In the genomic region with DNA sequence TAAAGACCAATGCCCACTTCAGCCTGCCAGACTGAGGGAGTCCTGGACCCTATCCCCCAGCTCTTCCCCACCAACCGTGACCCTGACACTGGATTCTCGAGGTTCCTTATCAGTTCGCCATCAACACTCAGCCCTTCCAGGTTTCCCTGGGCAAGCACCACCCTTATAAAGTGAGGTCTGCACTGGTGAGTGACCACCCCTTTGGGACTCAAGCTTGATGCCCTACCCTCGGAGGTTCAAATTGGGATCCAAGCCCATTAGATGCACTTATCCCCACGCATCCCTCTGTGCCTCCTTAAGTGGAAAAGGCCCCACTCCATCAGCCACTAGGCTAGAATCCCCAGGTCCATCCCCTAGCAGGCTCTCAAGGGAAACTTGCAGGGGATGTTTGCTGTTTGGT, we compare ENCODE assay signal across 8 mouse cellular contexts. TPM values are rescaled to one million over a fixed set of nuclear protein-coding genes. Genes with fewer than 3 reads are reported as not detected.
DNase-seq lines count a peak whose midpoint lies in the region; ATAC-seq and TF ChIP-seq lines count a peak whose summit lies in the region.

No protein-coding gene starts in this region.

- peak overlapping the region; percentile 41; the same call in 1 of the 2 replicates for H3K27ac ChIP-seq in left cerebral cortex, adult 2 months
- no peak overlapping the region for H3K27ac ChIP-seq in embryonic facial prominence, embryonic 14.5 days (replicated peaks; ENCODE audit: low read depth, low read length)
- peak overlapping the region; percentile 91; the same call in 1 of the 2 replicates for H3K27ac ChIP-seq in hindbrain, postnatal 0 days
- H3K27ac ChIP-seq in midbrain, embryonic 16.5 days (ENCODE audit: low read length): no peak overlapping the region

- intact Hi-C loops in left cerebral cortex, adult 2 months (cut with DNase I): no loop called here

- no peaks in the 10 kb centered on the region for H3K36me3 ChIP-seq in embryonic facial prominence, embryonic 14.5 days (ENCODE audit: control insufficient read depth, insufficient read depth, low read length)
- H3K36me3 ChIP-seq in hindbrain, postnatal 0 days (ENCODE audit: insufficient read depth, low read length): no peaks in the 10 kb centered on the region
- H3K36me3 ChIP-seq in midbrain, embryonic 16.5 days (ENCODE audit: control insufficient read depth, insufficient read depth, low read length): no peaks in the 10 kb centered on the region

- ATAC-seq in embryonic facial prominence, embryonic 14.5 days (ENCODE audit: low read depth): no peak
- no peak for ATAC-seq in hindbrain, postnatal 0 days
- no peak for ATAC-seq in midbrain, embryonic 16.5 days

- H3K4me2 ChIP-seq in embryonic facial prominence, embryonic 14.5 days (ENCODE audit: low read depth, low read length): peak overlapping the region; percentile 67
- H3K4me2 ChIP-seq in hindbrain, postnatal 0 days (ENCODE audit: low read depth, low read length): peak overlapping the region; percentile 60
- peak overlapping the region; percentile 91 for H3K4me2 ChIP-seq in midbrain, embryonic 16.5 days (ENCODE audit: low read length)

- TF ChIP-seq CTCF in left cerebral cortex, adult 2 months (IDR thresholded peaks at IDR 0.05): no peak
- TF ChIP-seq CTCF in hindbrain, postnatal 0 days (IDR thresholded peaks at IDR 0.05; ENCODE audit: low read depth): no peak

- peaks cover 18% of the 10 kb centered on the region for H3K4me1 ChIP-seq in embryonic facial prominence, embryonic 14.5 days (ENCODE audit: control insufficient read depth, insufficient read depth, low read length)
- peaks cover 29% of the 10 kb centered on the region for H3K4me1 ChIP-seq in hindbrain, postnatal 0 days (ENCODE audit: insufficient read depth, low read length)
- peaks cover 37% of the 10 kb centered on the region for H3K4me1 ChIP-seq in midbrain, embryonic 16.5 days (ENCODE audit: control insufficient read depth, insufficient read depth, low read length)

- no peaks in the 10 kb centered on the region for H3K9me3 ChIP-seq in embryonic facial prominence, embryonic 14.5 days (ENCODE audit: control insufficient read depth, low read length)
- no peaks in the 10 kb centered on the region for H3K9me3 ChIP-seq in hindbrain, postnatal 0 days (ENCODE audit: low read length)
- no peaks in the 10 kb centered on the region for H3K9me3 ChIP-seq in midbrain, embryonic 16.5 days (replicated peaks; ENCODE audit: control insufficient read depth, low read length, poor library complexity, severe bottlenecking)

- H3K27me3 ChIP-seq in embryonic facial prominence, embryonic 14.5 days (replicated peaks; ENCODE audit: control insufficient read depth, insufficient read depth, low read length): no peaks in the 10 kb centered on the region
- no peaks in the 10 kb centered on the region for H3K27me3 ChIP-seq in hindbrain, postnatal 0 days (ENCODE audit: insufficient read depth, low read length)
- H3K27me3 ChIP-seq in midbrain, embryonic 16.5 days (ENCODE audit: control insufficient read depth, insufficient read depth, low read depth, low read length): no peaks in the 10 kb centered on the region

- WGBS in embryonic facial prominence, embryonic 14.5 days: 62% methylated on average over 5 of the region's 5 CpGs
- WGBS in hindbrain, postnatal 0 days: 65% methylated on average over 5 of the region's 5 CpGs
- whole genome bisulfite sequencing in midbrain, embryonic 16.5 days: 66% methylated on average over 5 of the region's 5 CpGs

- 0 out of 2 replicates have a peak overlapping the region, but pooled peaks have one; percentile 9 for H3K9ac ChIP-seq in embryonic facial prominence, embryonic 14.5 days (ENCODE audit: low read depth, low read length)
- peak overlapping the region; percentile 84 for H3K9ac ChIP-seq in hindbrain, postnatal 0 days (replicated peaks; ENCODE audit: low read length)
- peak overlapping the region; percentile 89 for H3K9ac ChIP-seq in midbrain, embryonic 16.5 days (ENCODE audit: low read depth, low read length)

- DNase-seq in left cerebral cortex, adult 2 months (ENCODE audit: extremely low spot score in 1 of 2, low spot score in 2 of 2): no peak
- no peak for DNase-seq in left cerebral cortex, adult 11 months (ENCODE audit: low spot score)
- no peak for DNase-seq in embryonic facial prominence, embryonic 14.5 days (ENCODE audit: low spot score)
- DNase-seq in hindbrain, postnatal 0 days (ENCODE audit: low spot score): no peak
- DNase-seq in left cerebral cortex, adult 9 months (ENCODE audit: low spot score in 2 of 2): no peak
- DNase-seq in spleen, postnatal 36 days (ENCODE audit: low spot score in 2 of 2): no peak
- DNase-seq in right cerebral cortex, adult 2 months (ENCODE audit: low spot score in 2 of 2): no peak

- H3K4me3 ChIP-seq in left cerebral cortex, adult 2 months: peak overlapping the region; percentile 73
- peak overlapping the region; percentile 86 for H3K4me3 ChIP-seq in embryonic facial prominence, embryonic 14.5 days (ENCODE audit: low read depth, low read length)
- H3K4me3 ChIP-seq in hindbrain, postnatal 0 days (ENCODE audit: low read length): peak overlapping the region; percentile 61
- peak overlapping the region; percentile 94 for H3K4me3 ChIP-seq in midbrain, embryonic 16.5 days (ENCODE audit: low read depth, low read length)

RNA-seq across cellular contexts. Expression of gene Cerk, which starts 1.9 kb away (rescaled TPM):
- 10 to 100 TPM; 57.9 to 59.0 TPM for total RNA-seq in left cerebral cortex, adult 2 months (2021)
- polyA plus RNA-seq in embryonic facial prominence, embryonic 14.5 days (2014; fragmentation: Nextera tagmentation; extraction: Ambion mirVana): 16.0 and 16.1 TPM in 2 replicates
- total RNA-seq in hindbrain, postnatal 0 days (2014; rRNA removed): 46.3 and 52.1 TPM in 2 replicates
- 23.4 and 23.6 TPM in 2 replicates for polyA plus RNA-seq in hindbrain, postnatal 0 days (2015; fragmentation: Nextera tagmentation; extraction: Ambion mirVana)
- 22.6 and 25.0 TPM in 2 replicates for polyA plus RNA-seq in midbrain, embryonic 16.5 days (2015; fragmentation: Nextera tagmentation; extraction: Ambion mirVana)

RNA-seq across cellular contexts. Expression of gene Tbc1d22a, which starts 30.2 kb away (rescaled TPM):
- total RNA-seq in left cerebral cortex, adult 2 months (2021): 10 to 100 TPM; 32.8 to 34.3 TPM
- polyA plus RNA-seq in embryonic facial prominence, embryonic 14.5 days (2014; fragmentation: Nextera tagmentation; extraction: Ambion mirVana): 8.1 and 11.1 TPM in 2 replicates
- 17.4 and 26.2 TPM in 2 replicates for total RNA-seq in hindbrain, postnatal 0 days (2014; rRNA removed)
- polyA plus RNA-seq in hindbrain, postnatal 0 days (2015; fragmentation: Nextera tagmentation; extraction: Ambion mirVana): 12.8 and 13.6 TPM in 2 replicates
- 12.8 and 13.5 TPM in 2 replicates for polyA plus RNA-seq in midbrain, embryonic 16.5 days (2015; fragmentation: Nextera tagmentation; extraction: Ambion mirVana)

Comparison
In these comparisons a context has a peak if more than half of its experiments do, and no peak if none do; other contexts are left out.
1. H3K27ac ChIP-seq: peak in left cerebral cortex, adult 2 months (single experiment) and hindbrain, postnatal 0 days (single experiment); none in embryonic facial prominence, embryonic 14.5 days (single experiment) and midbrain, embryonic 16.5 days (single experiment).
2. H3K9ac ChIP-seq: peak in every context shown above with its lines; median percentile 89 in midbrain, embryonic 16.5 days; 84 in hindbrain, postnatal 0 days; 9 in embryonic facial prominence, embryonic 14.5 days.
3. Peak in every context shown above with its lines, with median percentiles within 50 percentile points of each other: H3K4me3 ChIP-seq and H3K4me2 ChIP-seq.